Mouse (Mus musculus) stomach, embryonic 14.5 days (tissue): ENCODE data around the gene Isg15. TPM values are rescaled to one million over a fixed set of nuclear protein-coding genes. Genes with fewer than 3 reads are reported as not detected.
A peak's percentile ranks its signal among the peaks of the same experiment; 100 is the strongest.

Source experiments
- ATAC-seq: fragments of 200-750 bp; cut with Nextera tagmentation; 2 replicates; pipeline ENCODE4 v1.8.0; 2017; ENCODE audit warnings: low read depth, moderate TSS enrichment; ENCODE audit not compliant: insufficient number of reproducible peaks, insufficient read depth, low FRiP score
- H3K27ac ChIP-seq: fragments of 300-500 bp; sonication (generic); 2 replicates; pipeline ENCODE4 v1.5.1; 2014; ENCODE audit warnings: mild to moderate bottlenecking, low read length, moderate library complexity, mixed read lengths
- H3K27me3 ChIP-seq: fragments of 300-500 bp; sonication (generic); 2 replicates; pipeline ENCODE4 v1.6.1; 2014; ENCODE audit warnings: low read length, control low read depth, mixed read lengths; ENCODE audit not compliant: control insufficient read depth, insufficient read depth
- H3K36me3 ChIP-seq: fragments of 300-500 bp; sonication (generic); 2 replicates; pipeline ENCODE4 v1.6.1; 2014; ENCODE audit warnings: mild to moderate bottlenecking, control low read depth, low read length, moderate library complexity, mixed read lengths; ENCODE audit not compliant: control insufficient read depth, insufficient read depth
- H3K4me1 ChIP-seq: fragments of 300-500 bp; sonication (generic); 2 replicates; pipeline ENCODE4 v1.6.1; 2014; ENCODE audit warnings: low read length, control low read depth, mixed read lengths; ENCODE audit not compliant: control insufficient read depth, insufficient read depth
- H3K4me2 ChIP-seq: fragments of 300-500 bp; sonication (generic); replicated peaks from 2 replicates; pipeline ENCODE4 v1.6.1; 2014; ENCODE audit warnings: low read depth, low read length, control low read depth
- H3K4me3 ChIP-seq: fragments of 300-500 bp; sonication (generic); 2 replicates; pipeline ENCODE4 v1.5.1; 2014; ENCODE audit warnings: low read depth, low read length, control low read depth
- H3K9ac ChIP-seq: fragments of 300-500 bp; sonication (generic); replicated peaks from 2 replicates; pipeline ENCODE4 v1.6.1; 2014; ENCODE audit warnings: low read depth, mild to moderate bottlenecking, control low read depth, low read length, moderate library complexity, mixed read lengths
- H3K9me3 ChIP-seq: fragments of 300-500 bp; sonication (generic); 2 replicates; pipeline ENCODE4 v1.6.1; 2016; ENCODE audit warnings: low read depth, low read length, control low read depth; ENCODE audit not compliant: control insufficient read depth
- WGBS: fragments of 180-500 bp; shearing (Covaris S2); extraction: QIAGEN DNeasy Blood & Tissue Kit; methylation state at CpG from one replicate; pipeline ENCODE4 v1.1.7; 2014; 5-methylcytosine and 5-hydroxymethylcytosine counted together
- polyA plus RNA-seq: library from polyadenylated mRNA; unstranded; fragments of >200 nt; fragmentation: Nextera tagmentation; extraction: Ambion mirVana; gene quantifications from 2 replicates; pipeline ENCODE4 v1.2.1, GENCODE M21; 2014

The Isg15 gene
- polyA plus RNA-seq, 1 experiment from 2014 or later: 1.3 TPM

DNA sequence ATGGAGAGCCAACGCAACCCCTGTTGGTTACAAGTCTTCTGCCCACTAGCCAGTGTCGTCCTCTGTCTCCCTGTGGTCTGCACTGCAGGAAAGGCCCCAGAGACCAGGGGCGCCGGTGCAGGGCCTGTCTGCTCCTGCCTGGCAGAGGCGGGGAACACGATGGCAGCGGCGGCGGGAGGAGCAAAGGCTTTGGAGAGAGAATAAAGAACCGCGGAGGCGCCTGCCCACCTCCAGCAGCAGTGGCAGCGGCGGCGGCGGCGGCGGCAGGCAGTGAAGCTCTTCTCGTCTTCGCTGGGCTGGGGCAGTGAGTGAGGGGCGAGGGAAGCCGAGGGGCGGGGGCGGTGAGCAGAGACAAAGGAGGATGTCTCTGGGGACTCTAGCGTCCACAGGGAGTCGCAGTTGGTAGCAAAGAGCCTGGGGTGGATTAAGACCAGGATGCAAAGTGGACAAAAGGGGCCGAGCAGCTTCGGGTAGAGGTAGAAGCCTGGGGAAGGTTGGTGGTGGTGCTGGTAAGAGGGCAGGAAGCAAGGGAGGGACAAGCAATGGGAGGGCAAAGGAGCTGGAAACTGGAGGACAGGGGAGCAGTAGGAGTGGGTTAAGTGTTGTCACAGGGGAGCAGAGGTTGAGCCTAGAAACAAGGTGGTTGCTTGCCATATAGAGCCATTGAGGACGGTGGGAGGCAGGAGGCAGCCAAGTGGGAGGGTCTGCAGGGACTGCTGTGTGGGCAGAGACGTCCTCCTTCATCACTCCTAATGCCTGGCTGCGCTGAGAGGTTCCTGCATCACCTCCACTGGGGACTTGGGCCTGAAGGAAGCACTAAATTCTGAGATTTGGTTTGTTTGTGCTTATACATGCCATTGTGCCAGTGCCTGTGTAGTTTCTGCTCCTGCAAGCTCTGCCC, 14.4 kb downstream of the Isg15 start:
- Histone ChIP-seq H3K9ac (no peak overlapping the region; the same call in 1 of the 2 replicates), H3K4me3 (no peak overlapping the region), H3K27ac (no peak overlapping the region), H3K27me3 (no peaks in the 10 kb centered on the region), H3K4me1 (peaks cover 27% of the 10 kb centered on the region), H3K4me2 (peak overlapping the region; percentile 24), H3K9me3 (no peaks in the 10 kb centered on the region), H3K36me3 (peaks cover 25% of the 10 kb centered on the region)
- no peak; the same call in 1 of the 2 replicates for ATAC-seq
- WGBS: 21% methylated on average over 31 of the region's 31 CpGs

GRCm38 (mm10) chr4:156185456-156185949, 15.1 kb downstream of the Isg15 start:
- no peak overlapping the region for H3K4me3 ChIP-seq
- ATAC-seq: no peak
- H3K4me2 ChIP-seq: no peak overlapping the region
- peaks cover 23% of the 10 kb centered on the region for H3K36me3 ChIP-seq
- no peaks in the 10 kb centered on the region for H3K27me3 ChIP-seq
- no peaks in the 10 kb centered on the region for H3K9me3 ChIP-seq
- peaks cover 23% of the 10 kb centered on the region for H3K4me1 ChIP-seq
- H3K27ac ChIP-seq: no peak overlapping the region
- 84% methylated on average over 13 of the region's 13 CpGs for WGBS
- H3K9ac ChIP-seq: no peak overlapping the region

- Histone ChIP-seq H3K36me3 (peaks cover 21% of the 10 kb centered on the region; the same call in 1 of the 2 replicates), H3K4me2 (no peak overlapping the region), H3K9me3 (no peaks in the 10 kb centered on the region), H3K4me3 (no peak overlapping the region), H3K27ac (no peak overlapping the region), H3K9ac (no peak overlapping the region), H3K4me1 (peaks cover 18% of the 10 kb centered on the region), H3K27me3 (no peaks in the 10 kb centered on the region)
- 79% methylated on average over 7 of the region's 7 CpGs for WGBS
- no peak for ATAC-seq
Observed at GRCm38 (mm10) chr4:156184291-156184954, 16.2 kb downstream of the Isg15 start.

- Histone ChIP-seq H3K9ac (no peak overlapping the region), H3K27ac (no peak overlapping the region), H3K9me3 (no peaks in the 10 kb centered on the region), H3K27me3 (no peaks in the 10 kb centered on the region), H3K4me1 (peaks cover 12% of the 10 kb centered on the region; the same call in 1 of the 2 replicates), H3K36me3 (peaks cover 26% of the 10 kb centered on the region; the same call in 1 of the 2 replicates), H3K4me3 (no peak overlapping the region), H3K4me2 (no peak overlapping the region)
- no peak for ATAC-seq
- WGBS: 82% methylated on average over 5 of the region's 5 CpGs
Observed at GRCm38 (mm10) chr4:156183747-156184146, 16.9 kb downstream of the Isg15 start.

GRCm38 (mm10) chr4:156177630-156178029, 23.0 kb downstream of the Isg15 start:
- Histone ChIP-seq H3K36me3 (peaks cover 71% of the 10 kb centered on the region), H3K4me2 (no peak overlapping the region), H3K9ac (no peak overlapping the region), H3K27ac (no peak overlapping the region), H3K4me1 (no peaks in the 10 kb centered on the region), H3K27me3 (no peaks in the 10 kb centered on the region), H3K9me3 (no peaks in the 10 kb centered on the region), H3K4me3 (no peak overlapping the region)
- WGBS: 95% methylated on average over 9 of the region's 9 CpGs
- ATAC-seq: no peak

DNA sequence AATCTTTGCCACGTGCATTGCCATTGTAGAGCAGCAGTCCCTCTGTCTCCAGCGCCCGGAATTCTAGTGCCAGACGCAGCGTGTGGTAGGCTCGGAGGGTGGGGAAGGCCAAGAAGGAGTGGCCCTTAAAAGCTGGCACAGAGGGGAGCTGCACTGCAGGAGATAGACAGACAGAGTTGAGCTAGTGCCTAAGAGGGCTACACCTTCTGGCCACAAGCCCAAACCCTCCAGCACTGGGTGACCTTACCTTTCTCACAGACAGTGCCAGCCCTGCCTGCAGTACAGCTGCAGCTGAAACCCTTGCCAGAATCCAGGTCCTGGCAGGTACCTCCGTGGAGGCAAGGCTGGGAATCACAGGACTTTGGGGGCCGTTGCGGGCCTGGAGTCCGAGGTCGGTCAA, 28.8 kb downstream of the Isg15 start:
- ATAC-seq: no peak
- H3K9me3 ChIP-seq: no peaks in the 10 kb centered on the region
- no peak overlapping the region for H3K9ac ChIP-seq
- H3K27me3 ChIP-seq: no peaks in the 10 kb centered on the region
- WGBS: 96% methylated on average over 11 of the region's 11 CpGs
- H3K36me3 ChIP-seq: peaks cover 94% of the 10 kb centered on the region
- no peak overlapping the region for H3K4me2 ChIP-seq
- H3K27ac ChIP-seq: no peak overlapping the region
- no peak overlapping the region for H3K4me3 ChIP-seq
- H3K4me1 ChIP-seq: no peaks in the 10 kb centered on the region

DNA sequence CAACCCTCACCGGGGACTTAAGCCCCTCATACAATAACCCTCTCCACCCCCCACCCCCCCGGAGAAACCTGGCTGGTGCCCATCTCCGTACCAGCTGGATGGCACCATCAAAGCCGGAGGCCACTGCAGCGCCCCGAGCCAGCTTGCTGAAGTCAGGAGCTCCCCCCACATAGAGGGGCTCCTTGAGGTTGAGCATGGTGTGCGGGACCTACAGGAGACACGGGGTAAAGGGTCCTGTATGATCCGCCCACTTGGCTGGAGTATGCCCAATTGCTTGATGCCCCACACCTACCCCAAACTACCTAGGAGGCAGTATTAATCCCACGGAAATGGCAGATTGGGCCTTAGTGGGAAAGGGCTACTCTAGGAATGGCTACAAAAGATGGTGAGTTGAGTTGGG, 31.5 kb downstream of the Isg15 start:
- ATAC-seq: no peak
- H3K27me3 ChIP-seq: no peaks in the 10 kb centered on the region
- H3K9ac ChIP-seq: no peak overlapping the region
- no peak overlapping the region for H3K4me2 ChIP-seq
- H3K36me3 ChIP-seq: peaks cover 90% of the 10 kb centered on the region
- no peaks in the 10 kb centered on the region for H3K4me1 ChIP-seq
- 95% methylated on average over 10 of the region's 10 CpGs for WGBS
- H3K9me3 ChIP-seq: no peaks in the 10 kb centered on the region
- H3K4me3 ChIP-seq: no peak overlapping the region
- no peak overlapping the region for H3K27ac ChIP-seq

GRCm38 (mm10) chr4:156168611-156169010, 32.0 kb downstream of the Isg15 start:
- H3K4me3 ChIP-seq: no peak overlapping the region
- H3K9me3 ChIP-seq: no peaks in the 10 kb centered on the region
- H3K9ac ChIP-seq: no peak overlapping the region
- WGBS: 90% methylated on average over 8 of the region's 8 CpGs
- H3K36me3 ChIP-seq: peaks cover 90% of the 10 kb centered on the region
- no peaks in the 10 kb centered on the region for H3K27me3 ChIP-seq
- no peak for ATAC-seq
- no peak overlapping the region for H3K27ac ChIP-seq
- H3K4me1 ChIP-seq: no peaks in the 10 kb centered on the region
- H3K4me2 ChIP-seq: no peak overlapping the region
